Mouse (Mus musculus): ENCODE measurements at regions not wholly inside any gene's neighbourhood (a gene's known extent, or its start where the extent isn't known, plus 50 kb on each side); places are given as distances from the start of the nearest gene placed in this dataset.

DNA sequence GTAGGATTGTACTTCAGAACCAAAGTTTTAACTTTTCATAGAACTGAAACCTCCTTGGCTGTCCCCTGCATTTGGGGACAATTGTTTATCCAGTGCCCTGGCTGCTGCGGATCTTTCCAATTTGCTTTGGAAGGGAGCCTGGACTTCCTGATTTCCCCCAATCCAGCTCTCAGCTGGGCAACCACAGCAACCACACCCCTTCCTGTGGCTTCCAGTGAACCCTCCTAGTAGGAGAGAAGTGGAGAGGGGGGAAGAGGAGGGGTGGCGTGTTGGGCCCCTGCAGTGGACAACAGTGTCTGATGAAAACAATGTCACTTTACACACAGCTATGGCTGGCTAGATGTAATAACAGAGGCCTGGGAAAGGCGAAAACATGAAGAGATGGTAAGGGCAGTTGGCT, 190.5 kb downstream of the Fam43a start:
- TF ChIP-seq CTCF (IDR thresholded peaks at IDR 0.05) (no peak), POLR2A (IDR thresholded peaks at IDR 0.05; ENCODE audit: insufficient read depth, low read depth, low read length) (peak; percentile 42), EP300 (IDR thresholded peaks at IDR 0.05; ENCODE audit: insufficient read depth, low read depth, low read length) (peak; percentile 97)
